Mouse (Mus musculus) frontal cortex, postnatal 10 days (tissue): ENCODE data around the gene Vmn1r181.
"Not testable (repeated sequence)": the region's sequence is repeated elsewhere in the genome, so short reads cannot be mapped to it uniquely, and the experiment has no call there.

Experiments
- DNase-seq, 2 experiments: peaks; one replicate each; pipeline ENCODE4 v3.0.0; 2022; ENCODE audit warnings: low spot score in 2 of 2, mixed read lengths in 1 of 2

Gene Vmn1r181

DNA sequence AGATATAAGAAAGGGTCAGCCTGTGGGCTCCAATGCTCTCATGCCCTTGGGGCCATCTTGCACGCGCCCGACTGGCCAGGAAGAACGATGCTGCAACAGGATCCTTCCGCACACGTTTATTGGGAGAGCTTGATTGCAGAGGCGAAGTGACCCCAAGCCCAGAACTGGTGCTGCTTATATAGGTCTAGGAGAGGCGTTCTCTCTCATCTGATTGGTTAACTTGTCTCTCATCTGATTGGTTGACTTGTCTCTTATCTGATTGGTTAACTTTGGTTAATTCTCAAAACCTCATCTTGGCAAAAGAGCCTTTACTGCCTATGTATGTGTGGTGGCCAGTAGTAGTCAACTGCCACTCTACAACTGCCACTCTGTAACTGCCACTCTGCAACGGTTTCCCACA lies at the start of gene Vmn1r181:
TSS of gene Vmn1r181 (plus strand) at position 301 of the 400 bp plus-strand sequence.
- not testable (repeated sequence) for DNase-seq

DNA sequence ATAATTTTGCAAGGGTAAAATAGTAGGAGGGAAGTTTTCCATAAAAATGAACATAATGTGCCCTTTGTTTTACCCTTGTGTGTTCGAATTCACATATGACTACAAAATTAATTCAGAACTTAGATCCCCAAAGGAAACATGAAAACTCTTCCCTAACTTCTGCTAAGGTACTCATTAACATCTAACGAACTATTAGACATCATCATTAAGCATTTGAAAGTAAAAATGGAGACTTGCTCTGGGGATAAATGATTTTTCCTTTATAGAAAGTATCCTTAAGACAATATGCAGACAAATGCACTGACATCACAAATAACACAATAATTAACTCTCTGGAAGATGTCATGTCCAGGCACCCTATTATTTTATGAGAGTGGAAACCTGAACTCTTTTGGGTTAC lies 47.7 kb upstream of the Vmn1r181 start, which contains the start of gene Vmn1r179:
TSS of gene Vmn1r179 (plus strand) at position 301 of the 400 bp plus-strand sequence.
- no peak for DNase-seq

DNA sequence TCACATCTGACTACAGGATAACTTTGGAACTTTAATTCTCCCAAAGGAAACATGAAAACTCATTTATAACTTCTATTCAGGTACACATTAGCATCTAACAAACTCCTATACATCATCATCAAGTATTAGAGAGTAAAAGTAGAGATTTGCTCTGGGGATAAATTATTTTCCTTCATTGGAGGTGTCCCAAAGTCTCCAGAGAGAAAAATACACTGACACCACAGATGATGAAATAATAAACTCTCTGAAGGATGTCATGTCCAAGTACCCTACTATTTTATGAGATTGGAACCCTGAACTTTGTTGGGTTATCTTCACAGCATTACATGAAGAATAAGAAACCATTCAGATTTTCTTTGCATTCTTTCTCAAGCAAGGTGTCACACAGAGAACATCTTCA lies 24.1 kb upstream of the Vmn1r181 start, which contains the start of gene Vmn1r180:
TSS of gene Vmn1r180 (plus strand) at position 301 of the 400 bp plus-strand sequence.
- DNase-seq: no peak

- DNase-seq: peak in 1 of 2 experiments; percentile 3
Observed at GRCm38 (mm10) chr7:23968044-23968443, 6.4 kb upstream of the Vmn1r181 start.

- DNase-seq: no peak
Observed at GRCm38 (mm10) chr7:24001391-24001790, 27.0 kb downstream of the Vmn1r181 start, which contains the start of gene V1rd19. Gene V1rd19 (plus strand): TSS chr7:24001691.
